Mouse (Mus musculus): ENCODE data around the gene Elane. TPM values are rescaled to one million over a fixed set of nuclear protein-coding genes. Genes with fewer than 3 reads are reported as not detected.
"Not testable (repeated sequence)": the region's sequence is repeated elsewhere in the genome, so short reads cannot be mapped to it uniquely, and the experiment has no call there.

The Elane gene
- total RNA-seq, 4 experiments from 2014 or later: not detected

DNA sequence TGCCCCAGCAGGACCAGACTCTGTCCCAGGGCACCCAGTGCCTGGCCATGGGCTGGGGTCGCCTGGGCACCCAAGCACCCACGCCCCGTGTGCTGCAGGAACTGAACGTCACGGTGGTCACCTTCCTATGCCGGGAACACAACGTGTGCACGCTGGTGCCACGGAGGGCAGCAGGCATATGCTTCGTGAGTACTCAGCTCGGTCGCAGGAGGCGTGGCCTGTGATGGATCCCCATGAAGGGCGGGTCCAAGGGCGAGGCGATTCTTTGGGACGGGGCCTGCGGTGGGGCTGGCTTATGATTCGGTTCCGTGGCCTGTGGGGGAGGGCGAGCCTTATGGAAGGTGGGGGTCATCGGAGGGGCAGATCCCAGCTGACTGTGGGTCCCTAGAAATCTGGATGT lies 4.1 kb upstream of the Elane start:
- no peak for DNase-seq (ENCODE audit: low spot score in 2 of 2)

DNA sequence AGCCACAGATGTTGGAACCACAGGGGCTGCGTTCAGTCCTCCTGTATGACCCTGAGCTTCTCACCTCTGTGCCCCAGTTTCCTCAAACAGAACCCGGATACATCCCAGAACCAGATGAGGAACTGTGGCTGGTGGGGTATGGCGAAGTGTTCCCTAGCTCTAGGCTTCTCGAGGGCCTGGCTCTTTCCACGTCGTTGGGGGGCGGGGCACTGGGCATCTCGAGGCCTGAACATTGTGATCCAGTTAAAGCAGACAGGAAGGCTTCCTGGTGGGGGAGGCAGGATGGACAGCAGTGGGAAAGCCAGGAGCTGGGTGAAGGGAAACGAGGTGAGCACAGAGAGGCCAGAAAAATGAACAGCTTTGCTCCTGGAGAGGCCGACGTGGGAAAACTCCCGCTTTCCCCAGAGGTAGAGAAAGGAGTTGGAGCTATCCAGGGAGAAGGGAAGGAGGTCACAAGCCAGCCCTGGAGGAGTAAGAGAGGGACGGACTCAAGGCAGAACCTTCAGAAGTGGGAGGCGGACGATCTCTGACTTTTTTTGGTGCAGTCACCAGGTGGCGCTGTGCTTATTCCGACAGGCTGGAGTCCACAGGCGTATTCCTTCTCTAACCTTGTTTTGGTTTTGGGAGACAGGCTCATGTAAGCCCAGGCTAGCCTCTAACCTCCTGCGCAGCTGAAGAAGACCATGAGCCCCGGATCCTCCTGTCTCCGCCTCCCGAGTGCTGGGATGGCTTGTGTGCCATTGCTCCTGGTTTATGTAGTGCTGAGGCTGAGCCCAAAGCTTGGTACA lies 2.6 kb upstream of the Elane start:
- DNase-seq (ENCODE audit: low spot score in 2 of 2): peak in 1 of 2 experiments; percentile 68

DNA sequence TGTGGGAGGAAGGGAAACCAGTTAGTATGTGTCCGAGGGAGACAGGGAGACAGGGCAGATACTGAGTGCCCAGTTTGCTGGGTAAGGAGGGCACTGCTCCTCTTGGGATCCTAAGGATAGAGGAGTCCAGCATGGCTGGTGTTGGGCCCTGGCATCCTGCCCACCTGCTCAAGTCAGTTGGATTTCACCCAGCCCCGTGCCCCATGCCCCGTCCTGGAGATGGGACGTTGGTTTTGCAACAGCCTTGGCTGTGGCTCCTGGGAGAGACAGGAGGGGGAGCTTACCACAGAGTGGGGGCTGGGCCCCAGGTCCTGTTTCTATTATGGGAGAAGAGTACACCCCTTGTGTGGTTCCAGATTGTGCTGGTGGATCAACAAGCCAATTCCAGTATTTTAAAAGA lies 1.6 kb upstream of the Elane start:
- no peak for DNase-seq (ENCODE audit: low spot score in 2 of 2)

DNA sequence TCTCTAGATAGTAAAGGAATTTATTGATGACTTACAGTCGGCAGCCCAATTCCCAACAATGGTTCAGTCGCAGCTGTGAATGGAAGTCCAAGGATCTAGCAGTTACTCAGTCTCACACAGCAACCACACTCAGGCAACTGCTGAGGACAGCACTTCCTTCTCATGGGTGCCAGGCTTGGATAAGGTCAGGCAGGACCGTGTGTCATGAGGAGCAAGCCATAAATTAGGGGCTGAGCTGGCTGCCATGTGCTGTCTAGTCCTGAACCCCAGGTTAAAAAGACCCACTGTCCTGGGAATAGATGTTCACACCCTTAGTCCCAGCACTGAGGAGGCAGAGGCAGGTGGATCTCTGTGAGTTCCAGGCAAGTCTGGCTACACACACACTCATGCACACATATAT lies 1.1 kb upstream of the Elane start:
- not testable (repeated sequence) for DNase-seq (ENCODE audit: low spot score in 2 of 2)

DNA sequence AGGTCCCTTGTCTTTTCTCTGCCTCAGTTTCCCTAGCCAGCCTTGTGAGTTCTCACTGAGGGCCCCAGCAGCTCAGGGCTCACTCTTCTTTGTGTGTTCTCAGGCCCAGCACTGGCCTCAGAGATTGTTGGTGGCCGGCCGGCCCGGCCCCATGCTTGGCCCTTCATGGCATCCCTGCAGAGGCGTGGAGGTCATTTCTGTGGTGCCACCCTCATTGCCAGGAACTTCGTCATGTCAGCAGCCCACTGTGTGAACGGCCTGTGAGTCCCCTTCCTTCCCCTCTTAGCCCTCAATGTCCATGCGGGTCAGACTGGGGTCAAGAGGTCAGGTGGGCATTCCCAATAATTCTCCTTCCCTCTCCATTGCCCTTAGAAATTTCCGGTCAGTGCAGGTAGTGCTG lies 564 bp downstream of the Elane start:
- DNase-seq (ENCODE audit: low spot score in 2 of 2): no peak

DNA sequence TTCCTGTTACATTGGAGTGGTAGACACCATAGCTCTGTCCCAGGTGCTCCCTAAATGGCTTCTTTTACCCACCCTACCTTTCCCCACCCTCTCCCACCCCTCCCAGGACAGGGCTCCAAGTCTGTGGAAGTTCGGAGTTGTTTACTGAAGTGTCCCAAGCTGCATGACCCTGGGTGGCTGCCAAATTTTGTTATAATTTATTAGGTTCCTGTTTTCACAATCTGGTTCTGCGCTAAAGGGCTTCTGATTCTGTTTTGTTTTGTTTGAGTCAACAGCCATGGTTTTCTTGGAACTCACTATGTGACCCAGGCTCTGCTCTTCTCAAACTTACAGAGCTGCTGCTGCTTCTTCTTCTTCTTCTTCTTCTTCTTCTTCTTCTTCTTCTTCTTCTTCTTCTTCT lies 3.3 kb downstream of the Elane start:
- DNase-seq (ENCODE audit: low spot score in 2 of 2): no peak

DNA sequence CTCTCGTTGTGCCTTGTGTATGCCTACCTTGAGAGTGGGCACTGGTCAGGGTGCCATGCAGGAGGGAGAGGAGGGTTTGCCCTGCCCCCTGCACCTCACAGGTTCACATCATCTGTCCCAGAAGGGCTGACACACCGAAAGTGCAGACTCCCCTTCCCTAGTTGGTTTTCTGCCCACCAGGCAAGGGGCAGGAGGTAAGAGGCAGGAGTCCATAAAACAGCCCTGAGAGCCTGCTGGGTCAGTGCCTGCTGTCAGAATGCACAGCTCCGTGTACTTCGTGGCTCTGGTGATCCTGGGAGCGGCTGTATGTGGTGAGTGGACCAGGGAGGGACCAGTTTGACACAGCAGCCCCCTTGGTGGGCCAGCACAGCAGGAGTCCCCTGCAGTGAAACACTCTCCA lies 4.6 kb downstream of the Elane start, which contains the start of gene Cfd:
TSS of gene Cfd (plus strand) at position 184 of the 400 bp plus-strand sequence.
- DNase-seq (ENCODE audit: low spot score in 2 of 2): no peak

DNA sequence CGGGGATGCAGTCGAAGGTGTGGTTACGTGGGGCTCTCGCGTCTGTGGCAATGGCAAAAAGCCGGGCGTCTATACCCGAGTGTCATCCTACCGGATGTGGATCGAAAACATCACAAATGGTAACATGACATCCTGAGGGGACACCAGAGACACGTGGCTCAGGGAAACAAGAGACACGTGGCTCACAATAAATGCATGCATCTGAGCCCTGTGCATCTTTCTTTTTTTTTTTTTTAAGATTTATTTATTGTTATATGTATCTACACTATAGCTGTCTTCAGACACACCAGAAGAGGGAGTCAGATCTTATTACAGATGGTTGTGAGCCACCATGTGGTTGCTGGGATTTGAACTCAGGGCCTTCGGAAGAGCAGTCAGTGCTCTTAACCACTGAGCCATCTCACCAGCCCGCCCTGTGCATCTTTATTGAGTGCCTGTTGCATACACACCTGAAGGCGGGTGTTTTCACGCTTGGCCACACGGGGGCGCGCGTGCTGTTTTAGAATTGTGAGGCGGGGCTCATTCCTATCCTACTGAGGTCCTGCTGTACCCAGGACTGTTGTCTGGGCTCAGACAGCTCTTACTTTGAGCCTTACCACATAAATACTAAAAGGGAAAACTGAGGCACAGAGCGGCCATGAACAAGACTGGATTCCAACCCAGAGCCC lies 6.5 kb downstream of the Elane start:
- DNase-seq (ENCODE audit: low spot score in 2 of 2): peak; percentile 58 to 72

DNA sequence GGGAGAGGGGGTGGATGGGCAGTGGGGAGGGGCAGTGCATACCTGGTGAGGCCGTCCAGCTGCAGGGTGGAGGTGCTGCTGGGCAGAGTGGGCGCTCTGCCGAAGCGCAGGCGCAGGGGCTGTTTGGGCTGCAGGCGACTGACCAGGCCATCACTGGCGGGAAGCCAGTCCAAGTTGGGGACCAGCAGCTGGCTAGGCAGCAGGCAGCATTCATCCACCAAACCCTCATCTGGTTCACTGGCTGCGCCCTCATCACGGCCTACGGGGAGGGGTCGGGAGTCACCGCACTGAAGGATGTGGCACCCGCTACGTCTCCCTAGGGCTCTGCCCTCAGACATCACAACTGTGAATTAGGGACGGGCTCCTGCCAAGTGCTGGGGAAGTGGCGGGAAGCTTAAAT lies 10.3 kb downstream of the Elane start:
- no peak for DNase-seq (ENCODE audit: low spot score in 2 of 2)

DNA sequence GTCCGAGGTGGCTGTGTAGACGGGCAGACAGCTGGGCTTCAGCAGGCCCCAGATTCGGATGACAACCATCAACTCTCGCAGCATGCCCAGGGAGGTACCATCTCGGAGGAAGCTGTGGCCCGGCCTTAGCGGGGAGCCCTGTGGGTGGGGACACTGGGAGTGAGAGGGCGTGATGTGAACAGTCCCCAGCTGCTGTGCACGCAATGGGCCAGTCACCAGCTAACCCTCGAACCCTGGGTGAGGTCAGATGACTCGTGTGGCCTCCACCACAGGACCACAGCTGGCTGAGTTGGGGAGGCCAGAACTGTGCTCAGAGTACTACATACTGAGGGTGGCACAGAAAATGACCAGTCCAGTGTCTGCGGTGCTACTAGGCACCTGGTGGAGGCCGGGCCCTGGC lies 10.8 kb downstream of the Elane start:
- no peak for DNase-seq (ENCODE audit: low spot score in 2 of 2)

DNA sequence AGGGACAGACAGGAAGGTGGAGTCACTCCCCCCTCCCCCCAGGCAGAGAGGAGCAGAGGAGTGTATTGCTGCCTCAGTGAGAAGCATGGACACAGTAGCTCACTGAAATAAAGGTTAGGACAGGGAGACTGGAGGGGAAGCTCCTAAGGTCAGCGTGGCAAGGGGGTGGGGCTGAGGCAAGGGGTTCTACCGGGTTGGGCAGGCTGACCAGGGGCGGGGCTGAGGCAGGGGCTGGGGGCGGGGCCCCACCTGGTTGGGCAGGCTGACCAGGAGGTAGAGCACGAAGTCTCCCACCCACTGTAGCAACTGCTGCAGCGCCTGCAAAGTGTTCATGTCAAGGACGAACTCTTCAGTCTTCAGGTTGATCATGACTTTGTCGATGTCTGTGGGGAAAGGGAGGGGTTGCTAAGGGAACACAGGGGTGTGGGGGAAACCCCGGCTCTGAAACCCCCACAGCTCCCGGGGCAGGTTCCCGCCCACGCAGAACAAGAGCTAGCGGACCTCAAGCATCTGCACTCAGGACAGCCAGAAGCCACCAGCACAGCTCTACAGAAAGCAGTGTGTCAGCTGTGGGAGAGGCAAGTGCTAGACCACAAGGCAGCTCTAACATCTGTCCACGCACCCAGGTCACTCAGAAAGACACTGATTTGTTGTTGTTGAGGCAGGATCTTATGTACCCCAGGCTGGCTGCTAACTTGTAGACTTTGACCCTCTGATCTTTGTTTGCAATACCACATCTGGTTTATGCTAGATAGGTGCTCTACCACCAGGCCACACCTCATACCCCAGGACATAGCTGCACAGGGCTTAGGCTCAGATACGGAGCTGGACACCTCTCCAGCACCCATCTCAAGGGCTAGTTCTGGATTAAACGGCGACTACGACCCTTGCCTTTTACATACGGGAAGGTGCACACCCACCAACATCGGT lies 11.5 kb downstream of the Elane start:
- DNase-seq (ENCODE audit: low spot score in 2 of 2): no peak

DNA sequence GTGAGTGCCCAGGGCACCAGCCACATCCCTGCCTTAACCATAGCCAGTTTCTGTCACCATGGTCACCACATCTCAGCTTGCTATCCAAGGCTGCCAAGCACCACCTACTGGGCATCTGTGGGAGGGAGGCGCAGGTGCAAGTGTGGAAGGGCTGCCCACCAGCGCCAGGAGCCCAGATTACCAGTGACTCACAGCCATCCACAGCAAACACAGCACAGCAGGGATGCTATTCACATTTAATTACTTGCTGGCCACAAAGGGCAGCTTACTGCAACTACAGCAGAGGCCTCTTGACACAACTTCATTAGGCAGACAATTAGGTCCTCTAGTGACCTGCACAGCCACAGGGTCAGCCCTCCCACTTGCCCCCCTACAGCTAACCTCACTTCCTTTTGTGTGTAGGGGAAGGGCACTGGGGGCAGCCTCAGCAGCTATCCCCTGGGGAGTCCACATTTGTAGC lies 14.9 kb downstream of the Elane start:
- DNase-seq (ENCODE audit: low spot score in 2 of 2): peak in 1 of 2 experiments; percentile 93

DNA sequence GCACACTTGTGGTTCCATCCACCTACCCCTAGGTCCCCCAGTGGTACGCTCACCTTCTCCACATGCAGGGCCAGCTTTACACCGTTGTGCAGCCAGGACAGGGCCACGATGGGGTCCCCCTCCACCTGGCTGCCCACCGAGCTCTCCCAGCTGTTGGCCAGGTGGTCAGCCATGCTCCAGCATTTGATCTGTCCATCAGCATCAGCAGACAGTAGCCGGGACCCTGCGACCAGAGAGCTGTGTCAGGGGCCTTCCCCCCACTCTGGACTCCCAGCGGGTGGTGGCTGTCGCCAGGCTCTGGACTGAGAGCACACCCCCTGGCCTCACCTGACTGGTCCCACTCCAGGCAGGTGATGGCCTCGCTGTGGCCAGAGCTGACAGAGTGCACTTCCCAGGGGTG lies 20.7 kb downstream of the Elane start:
- no peak for DNase-seq (ENCODE audit: low spot score in 2 of 2)

DNA sequence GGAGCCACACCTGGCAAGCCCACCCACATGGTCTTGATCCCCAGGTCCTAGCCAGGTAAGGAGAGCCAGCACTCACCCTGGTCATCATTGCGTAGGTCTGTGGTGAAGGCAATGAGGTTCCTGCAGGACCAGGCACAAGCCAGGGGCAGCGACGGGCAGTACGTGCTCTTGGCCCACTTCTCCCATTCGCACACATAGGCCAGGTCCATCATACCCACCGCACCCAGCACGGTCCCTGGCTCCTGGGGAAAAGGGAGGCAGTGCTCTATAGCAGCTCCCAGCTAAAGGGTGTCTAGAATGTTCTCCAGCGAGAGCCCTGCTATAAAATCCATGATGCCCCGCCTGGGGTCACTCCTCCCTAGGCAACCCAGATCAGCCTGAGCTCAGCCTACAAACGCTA lies 21.4 kb downstream of the Elane start:
- DNase-seq (ENCODE audit: low spot score in 2 of 2): no peak

DNA sequence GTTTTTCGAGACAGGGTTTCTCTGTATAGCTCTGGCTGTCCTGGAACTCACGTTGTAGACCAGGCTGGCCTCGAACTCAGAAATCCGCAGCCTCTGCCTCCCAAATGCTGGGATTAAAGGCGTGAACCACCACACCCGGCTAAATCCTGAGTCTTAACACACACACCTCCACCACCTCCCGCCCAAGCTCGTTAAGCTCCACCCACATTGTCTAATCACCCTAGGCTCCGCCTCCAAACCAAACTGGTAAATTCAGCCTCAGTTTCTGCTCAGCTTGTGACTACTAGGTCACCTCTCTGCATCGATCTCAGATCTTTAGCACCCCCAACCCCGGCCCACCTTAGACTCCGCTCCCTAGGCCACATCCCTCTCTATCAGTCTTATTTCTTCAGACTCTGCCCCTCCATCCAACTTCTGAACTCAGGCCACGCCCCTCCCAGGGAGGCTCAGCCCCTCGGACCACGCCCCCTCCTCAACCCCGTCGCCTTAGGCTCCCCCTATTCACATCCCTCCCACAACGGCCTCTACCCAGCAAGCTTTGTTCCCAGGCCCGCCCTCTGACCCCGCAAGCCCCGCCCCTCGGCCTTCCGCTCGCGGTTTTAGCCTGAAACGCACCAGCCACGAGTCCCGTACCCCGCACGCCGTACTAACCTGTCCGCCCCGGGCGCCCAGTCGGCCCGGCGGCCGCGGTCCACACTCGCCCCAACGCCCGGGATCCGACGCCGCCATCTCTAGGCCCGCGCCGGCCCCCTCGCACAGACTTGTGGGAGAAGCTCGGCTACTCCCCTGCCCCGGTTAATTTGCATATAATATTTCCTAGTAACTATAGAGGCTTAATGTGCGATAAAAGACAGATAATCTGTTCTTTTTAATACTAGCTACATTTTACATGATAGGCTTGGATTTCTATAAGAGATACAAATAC lies 22.4 kb downstream of the Elane start, which contains the start of gene Med16:
TSS of gene Med16 (minus strand) at position 757 of the 925 bp plus-strand sequence.
- DNase-seq (ENCODE audit: low spot score in 2 of 2): peak; percentile 95

DNA sequence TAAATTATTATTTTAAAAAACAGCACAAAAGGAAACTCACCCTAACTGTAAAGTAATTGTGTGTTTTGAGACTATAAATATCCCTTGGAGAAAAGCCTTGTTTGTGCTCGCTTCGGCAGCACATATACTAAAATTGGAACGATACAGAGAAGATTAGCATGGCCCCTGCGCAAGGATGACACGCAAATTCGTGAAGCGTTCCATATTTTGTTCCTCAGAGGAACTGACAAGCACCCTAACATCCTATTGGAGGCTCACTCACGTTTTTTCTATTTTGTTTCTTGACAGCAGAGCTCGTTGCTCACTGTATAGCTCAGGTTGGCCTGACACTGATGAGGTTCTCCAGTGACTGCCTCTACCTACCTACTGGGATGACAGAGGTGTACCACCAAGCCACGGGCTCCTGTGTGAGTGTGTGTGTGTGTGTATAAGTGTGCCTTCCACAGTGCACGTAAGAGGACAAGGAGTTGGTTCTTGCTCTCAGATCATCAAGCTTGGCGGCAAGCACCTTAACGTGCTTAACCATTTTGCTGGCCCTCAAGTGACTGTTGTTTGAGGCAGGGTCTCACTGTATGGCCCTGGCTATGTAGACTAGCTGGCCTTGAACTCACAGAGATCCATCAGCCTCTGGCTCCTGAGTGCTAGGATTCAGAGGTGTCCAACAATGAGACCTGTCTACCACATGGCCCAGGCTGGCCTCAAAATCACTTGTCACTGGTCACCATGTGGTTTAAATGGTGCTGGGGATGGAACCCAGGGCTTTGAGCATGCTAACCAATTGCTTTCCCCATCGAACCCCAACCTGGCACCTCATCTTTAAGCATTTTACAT lies 23.3 kb downstream of the Elane start:
- DNase-seq (ENCODE audit: low spot score in 2 of 2): peak in 1 of 2 experiments; percentile 67

DNA sequence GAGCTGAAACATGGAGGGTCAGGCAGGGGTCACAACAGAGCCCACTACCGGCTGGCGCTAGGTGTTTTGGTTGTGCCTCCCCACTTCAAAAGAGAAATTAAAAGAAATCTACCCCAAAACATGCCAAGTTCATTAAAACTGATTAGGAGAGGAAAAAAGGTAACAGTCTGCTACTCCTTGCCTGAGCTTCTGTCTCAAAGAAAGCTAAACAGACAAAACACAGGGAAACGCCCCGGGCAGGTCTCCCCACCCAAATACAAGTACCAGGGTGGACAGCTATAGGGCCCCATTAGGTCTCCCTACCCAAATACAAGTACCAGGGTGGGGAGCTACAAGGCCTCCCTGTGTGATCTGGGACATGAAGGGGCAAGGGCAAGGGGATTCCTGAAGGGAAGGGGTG lies 24.5 kb downstream of the Elane start, which contains the start of gene Gm26602:
TSS of gene Gm26602 (plus strand) at position 301 of the 400 bp plus-strand sequence.
- no peak for DNase-seq (ENCODE audit: low spot score in 2 of 2)

DNA sequence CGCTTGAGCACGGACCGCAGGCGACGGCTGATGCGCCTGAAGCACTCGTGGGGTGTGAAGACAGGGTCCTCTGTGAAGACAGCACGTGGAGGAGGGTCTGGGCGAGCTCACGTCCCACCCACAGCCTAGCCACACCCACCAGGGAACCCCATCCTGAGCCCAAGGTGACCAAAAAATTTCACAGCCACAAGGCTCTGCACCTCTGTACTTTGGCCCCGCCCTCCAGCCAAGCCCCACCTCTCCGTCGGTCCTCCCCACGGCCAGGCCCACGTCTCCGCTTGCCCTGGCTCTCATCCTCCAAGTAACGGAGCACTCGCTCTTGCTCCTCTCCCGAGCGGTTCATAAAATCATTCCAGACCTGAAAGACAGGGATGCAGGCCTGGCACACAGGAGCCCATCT lies 26.4 kb downstream of the Elane start:
- DNase-seq (ENCODE audit: low spot score in 2 of 2): no peak

DNA sequence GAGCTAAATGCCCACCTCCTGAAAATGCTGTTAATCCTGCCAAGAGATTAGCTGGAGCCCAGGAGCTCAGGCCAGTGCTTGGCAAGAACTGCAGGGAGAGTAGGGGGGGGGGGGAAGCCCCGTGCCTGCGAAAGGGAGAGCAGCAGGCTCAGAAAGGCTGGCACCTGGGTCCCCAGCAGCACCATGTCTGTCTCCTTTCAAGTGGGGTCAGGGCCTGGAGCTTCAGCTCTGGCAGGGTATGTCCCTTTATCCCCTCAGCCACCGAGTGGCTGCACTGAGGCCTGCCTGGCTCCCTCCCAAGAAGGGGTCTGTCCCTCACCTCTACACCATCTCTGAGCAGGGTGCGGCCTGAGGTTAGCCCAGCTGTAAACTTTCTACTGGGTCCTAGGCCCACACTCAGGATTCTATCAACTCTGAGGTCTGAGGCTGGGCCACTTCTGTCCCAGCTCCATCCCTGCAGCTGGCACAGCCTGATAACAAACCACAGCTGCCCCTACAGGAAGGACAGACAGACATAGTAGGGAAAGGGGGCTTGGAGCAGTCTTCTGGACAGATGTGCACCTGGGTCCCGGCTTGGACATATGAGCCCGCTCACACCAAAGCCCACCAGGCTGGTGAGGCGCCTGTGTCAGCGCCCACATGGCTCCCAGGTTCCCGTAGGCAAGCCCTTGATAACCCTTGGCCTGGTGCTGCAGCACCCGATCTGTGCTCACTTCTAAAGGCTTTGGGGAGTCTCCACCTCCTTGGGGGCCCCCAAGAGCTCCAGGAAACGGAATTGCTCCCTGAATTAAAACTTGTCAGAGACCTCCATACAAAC lies 28.3 kb downstream of the Elane start:
- DNase-seq (ENCODE audit: low spot score in 2 of 2): no peak
